Mouse (Mus musculus): ENCODE measurements around the gene Slitrk6.

Slitrk6 gene

GRCm38 (mm10) chr14:110728344-110728910, 26.5 kb downstream of the Slitrk6 start:
- H3K9me3 ChIP-seq (ENCODE audit: low read length), result no peaks in the 10 kb centered on the region
- no peaks in the 10 kb centered on the region for H3K4me1 ChIP-seq (replicated peaks; ENCODE audit: low read depth, low read length)
- no peaks in the 10 kb centered on the region for H3K27me3 ChIP-seq (ENCODE audit: insufficient read depth, low read length)
- no peak overlapping the region for H3K4me3 ChIP-seq (replicated peaks; ENCODE audit: low read length)
- no peaks in the 10 kb centered on the region for H3K36me3 ChIP-seq (ENCODE audit: insufficient read depth, low read length)
- TF ChIP-seq POU5F1 (IDR thresholded peaks at IDR 0.05; ENCODE audit: borderline replicate concordance, low read length) (no peak), CTCF (conservative IDR thresholded peaks at IDR 0.05; ENCODE audit: low read length) (no peak), NANOG (IDR thresholded peaks at IDR 0.05; ENCODE audit: borderline replicate concordance, low read length) (no peak)

GRCm38 (mm10) chr14:110724026-110724576, 30.8 kb downstream of the Slitrk6 start:
- no peaks in the 10 kb centered on the region for H3K27me3 ChIP-seq (ENCODE audit: insufficient read depth, low read length)
- H3K4me3 ChIP-seq (replicated peaks; ENCODE audit: low read length), result no peak overlapping the region
- H3K36me3 ChIP-seq (ENCODE audit: insufficient read depth, low read length), result no peaks in the 10 kb centered on the region
- no peaks in the 10 kb centered on the region for H3K4me1 ChIP-seq (replicated peaks; ENCODE audit: low read depth, low read length)
- H3K9me3 ChIP-seq (ENCODE audit: low read length), result peaks cover 8% of the 10 kb centered on the region
- no peak for TF ChIP-seq CTCF (conservative IDR thresholded peaks at IDR 0.05; ENCODE audit: low read length)
- TF ChIP-seq NANOG (IDR thresholded peaks at IDR 0.05; ENCODE audit: borderline replicate concordance, low read length), result no peak
- no peak for TF ChIP-seq POU5F1 (IDR thresholded peaks at IDR 0.05; ENCODE audit: borderline replicate concordance, low read length)

All from E14TG2a.4 (cell line).